Mouse (Mus musculus): Measurements from ENCODE around the gene Olfr616.
"Not testable (repeated sequence)": the region's sequence is repeated elsewhere in the genome, so short reads cannot be mapped to it uniquely, and the experiment has no call there.

Olfr616 gene

GRCm38 (mm10) chr7:103569043-103569442 is at the start of gene Olfr616:
Olfr616 (minus strand) TSS chr7:103569143.
- in situ Hi-C loops (cut with MseI, MboI): no loop called here

GRCm38 (mm10) chr7:103612434-103612833 is 43.5 kb upstream of the Olfr616 start, which contains the start of gene Olfr620:
Olfr620 (minus strand) TSS chr7:103612534.
- in situ Hi-C loops (cut with MseI, MboI): no loop called here

GRCm38 (mm10) chr7:103607425-103607824 is 38.5 kb upstream of the Olfr616 start:
- in situ Hi-C loops (cut with MseI, MboI): no loop called here

GRCm38 (mm10) chr7:103600275-103600674 is 31.3 kb upstream of the Olfr616 start, which contains the start of gene Olfr619:
Olfr619 (plus strand) TSS chr7:103600575.
- in situ Hi-C loops (cut with MseI, MboI): no loop called here

GRCm38 (mm10) chr7:103589803-103590202 is 20.9 kb upstream of the Olfr616 start, which contains the start of gene Olfr618:
Olfr618 (plus strand) TSS chr7:103590103.
- in situ Hi-C loops (cut with MseI, MboI): no loop called here

GRCm38 (mm10) chr7:103572761-103573160 is 3.8 kb upstream of the Olfr616 start, which contains the start of gene Olfr617:
Olfr617 (plus strand) TSS chr7:103573061.
- in situ Hi-C loops (cut with MseI, MboI): no loop called here

- in situ Hi-C loops (cut with MseI, MboI): no loop called here
These were observed 13.2 kb downstream of the Olfr616 start, which contains the start of gene Olfr615 for GRCm38 (mm10) chr7:103555779-103556178. Olfr615 (plus strand) TSS chr7:103556079.

GRCm38 (mm10) chr7:103547774-103548173 is 21.2 kb downstream of the Olfr616 start, which contains the start of gene Olfr613:
Olfr613 (plus strand) TSS chr7:103548074.
- in situ Hi-C loops (cut with MseI, MboI): no loop called here

- in situ Hi-C loops (cut with MseI, MboI): not testable (repeated sequence)
These were observed 26.3 kb downstream of the Olfr616 start, which contains the start of gene Olfr612 for GRCm38 (mm10) chr7:103542617-103543016. Olfr612 (minus strand) TSS chr7:103542717.

- in situ Hi-C loops (cut with MseI, MboI): not testable (repeated sequence)
These were observed 48.2 kb downstream of the Olfr616 start, which contains the start of gene Olfr611 for GRCm38 (mm10) chr7:103520746-103521145. Olfr611 (minus strand) TSS chr7:103520846.

Measured in mouse trophoblast stem cell (cell line).